Mouse (Mus musculus) small intestine, adult 2 months (tissue): Measurements from ENCODE around the gene Tspan17.

ENCODE experiments used
- CTCF ChIP-seq: fragments of 200-500 bp; IDR thresholded peaks from 2 replicates; pipeline ENCODE4 v1.5.1; 2012; ENCODE audit warnings: low read depth, mild to moderate bottlenecking, control low read depth, inconsistent platforms, low read length, moderate library complexity, mixed read lengths; ENCODE audit not compliant: insufficient replicate concordance, insufficient read length; ENCODE audit errors: extremely low read depth
- POLR2A ChIP-seq: fragments of 200-500 bp; IDR thresholded peaks from 2 replicates; pipeline ENCODE4 v1.6.1; 2012; ENCODE audit warnings: low read depth, mild to moderate bottlenecking, control low read depth, inconsistent platforms, low read length, moderate library complexity

DNA sequence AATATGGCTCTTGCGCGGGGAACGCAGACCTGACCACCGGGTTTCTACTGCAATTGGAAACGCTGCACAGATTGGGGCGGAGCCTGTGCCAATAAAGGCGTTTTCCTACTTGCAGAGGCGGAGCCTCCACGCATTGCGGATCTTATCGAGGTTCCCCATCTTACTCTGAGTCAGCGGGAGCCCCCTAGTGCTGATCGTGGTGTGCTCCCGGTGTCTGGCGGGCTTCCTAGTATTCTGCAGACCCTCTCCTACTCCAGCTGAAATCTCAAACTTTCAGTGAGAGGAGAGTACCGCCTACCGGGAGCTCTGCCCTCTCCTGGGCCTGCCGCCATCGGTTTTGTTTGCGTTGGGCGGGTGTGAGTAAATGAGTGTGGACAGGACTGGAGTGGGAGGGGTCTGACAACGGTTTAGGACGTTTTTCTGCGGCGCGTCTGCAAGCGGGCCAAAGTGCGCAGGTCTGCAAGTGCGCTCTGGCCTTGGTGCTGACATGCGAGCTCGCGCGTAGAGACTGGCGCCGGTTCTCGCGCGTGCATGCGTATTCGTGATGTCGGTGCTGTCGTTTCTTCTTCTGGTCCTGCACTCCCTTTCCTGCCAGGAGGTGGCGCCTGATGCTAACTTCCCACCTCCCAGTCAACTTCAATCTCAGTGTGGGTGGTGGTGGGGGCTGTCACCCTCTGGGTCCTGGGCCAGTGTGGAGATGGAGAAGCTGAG is 31.0 kb upstream of the Tspan17 start:
- TF ChIP-seq CTCF (peak; percentile 59; the same call in 1 of the 2 replicates), POLR2A (no peak)
